Mouse (Mus musculus): ENCODE results near the gene Gm49510.

Gm49510 gene

DNA sequence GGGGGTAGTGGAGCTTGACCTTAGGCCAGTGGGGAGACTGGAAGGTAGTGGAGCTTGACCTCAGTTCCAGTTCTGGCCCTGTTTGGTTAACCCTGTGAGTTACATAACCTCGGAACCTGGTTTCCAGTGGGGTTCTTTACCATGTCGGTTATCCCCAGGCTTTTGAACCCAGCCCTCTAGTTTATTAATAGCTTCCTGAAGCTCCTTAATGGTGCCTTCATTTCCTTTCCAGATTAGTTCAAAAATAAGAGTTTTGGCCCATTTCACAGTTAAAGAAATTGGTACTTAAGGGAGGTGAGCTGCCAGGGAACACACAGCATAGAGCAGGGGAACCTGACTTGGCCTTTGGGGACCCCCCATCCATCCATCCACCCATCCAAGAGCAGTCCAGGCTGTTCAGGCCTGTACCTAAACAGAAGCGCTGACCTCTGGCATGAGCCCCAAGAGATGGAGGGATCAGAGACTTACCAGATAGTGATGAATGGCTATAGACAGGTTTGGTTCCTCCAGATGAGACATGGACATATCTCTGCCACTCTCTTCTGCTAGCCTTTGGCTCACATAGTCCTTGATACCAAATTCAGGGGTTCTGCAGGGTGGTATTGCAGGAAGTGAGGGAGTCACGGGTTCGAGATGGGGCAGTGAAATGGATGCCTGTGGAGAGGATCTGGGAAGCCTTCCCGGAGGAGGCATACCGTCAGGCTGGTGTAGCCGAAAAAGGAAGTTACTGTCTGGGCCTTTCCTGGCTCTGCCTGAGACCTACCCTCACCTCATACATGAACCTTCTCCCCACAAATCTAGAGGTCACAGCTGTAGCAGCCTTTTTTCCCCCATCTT, 15.6 kb downstream of the Gm49510 start:
- no peak for DNase-seq (ENCODE audit: low read depth, low spot score)

DNA sequence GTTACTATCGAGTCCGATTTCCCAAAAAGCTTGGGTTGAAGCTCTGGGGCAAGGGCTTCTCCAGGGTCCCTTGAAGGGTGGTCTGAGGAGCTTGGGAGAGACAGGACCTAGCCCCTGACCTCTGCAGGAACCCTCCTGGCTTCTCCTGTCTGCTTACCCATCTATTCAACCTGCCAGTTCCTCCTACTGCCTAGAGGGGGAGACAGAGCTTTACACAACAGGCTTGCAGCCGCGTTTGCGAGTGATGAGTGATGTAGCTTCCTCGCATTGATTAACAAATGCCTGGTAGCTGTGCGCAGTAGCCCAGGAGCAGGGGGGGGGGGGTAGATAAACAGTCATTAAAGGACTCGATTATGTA, 16.2 kb downstream of the Gm49510 start:
- DNase-seq (ENCODE audit: low read depth, low spot score), result peak; percentile 87

DNA sequence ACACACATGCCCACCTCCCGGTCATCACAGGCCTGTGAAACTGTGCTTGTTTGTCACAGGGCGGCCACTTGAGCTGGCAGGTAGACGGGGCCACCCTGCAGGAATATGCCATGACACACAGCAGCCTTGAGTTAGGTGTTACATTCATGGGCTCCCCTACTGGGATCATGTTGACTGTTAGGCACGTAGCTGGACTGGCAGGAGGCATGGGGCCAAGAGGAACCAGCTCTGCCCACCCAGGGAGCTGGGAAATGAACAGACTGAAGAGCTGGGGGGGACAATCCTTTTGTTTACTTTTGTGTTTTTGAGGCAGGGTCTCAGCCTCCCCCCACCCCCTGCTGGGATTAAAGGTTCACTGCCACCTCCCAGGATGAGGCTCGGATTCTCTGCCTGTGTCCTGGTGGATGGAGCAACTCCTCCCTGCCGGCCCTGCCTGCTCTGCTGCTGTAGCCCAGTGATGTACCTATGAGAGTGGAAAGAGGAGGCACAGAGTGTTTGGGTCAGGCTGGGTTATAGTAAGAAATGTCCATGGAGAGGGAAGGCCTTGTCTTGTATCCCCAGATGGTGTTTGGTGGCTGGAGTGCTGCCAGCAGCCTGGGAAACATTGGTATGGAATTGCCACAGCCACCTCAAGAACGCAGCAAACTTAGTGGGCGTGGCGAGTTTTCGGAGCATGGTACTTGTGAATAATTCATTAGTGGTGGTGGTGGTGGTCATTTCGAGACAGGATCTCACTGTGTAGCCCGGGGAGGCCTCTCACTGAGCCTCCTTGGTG, 16.8 kb downstream of the Gm49510 start:
- no peak for DNase-seq (ENCODE audit: low read depth, low spot score)

DNA sequence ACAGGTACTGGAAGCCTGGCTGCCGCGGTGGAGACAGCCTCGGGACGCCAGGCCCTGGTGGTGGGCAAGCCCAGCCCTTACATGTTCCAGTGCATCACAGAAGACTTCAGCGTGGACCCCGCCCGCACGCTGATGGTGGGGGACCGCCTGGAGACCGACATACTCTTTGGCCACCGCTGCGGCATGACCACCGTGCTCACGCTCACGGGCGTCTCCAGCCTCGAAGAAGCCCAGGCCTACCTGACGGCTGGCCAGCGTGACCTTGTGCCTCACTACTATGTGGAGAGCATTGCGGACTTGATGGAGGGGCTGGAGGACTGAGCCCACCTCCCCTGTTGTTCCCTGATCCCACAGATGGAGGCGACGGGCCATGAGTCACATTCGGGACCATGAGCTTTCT, 18.7 kb downstream of the Gm49510 start:
- DNase-seq (ENCODE audit: low read depth, low spot score), result no peak

DNA sequence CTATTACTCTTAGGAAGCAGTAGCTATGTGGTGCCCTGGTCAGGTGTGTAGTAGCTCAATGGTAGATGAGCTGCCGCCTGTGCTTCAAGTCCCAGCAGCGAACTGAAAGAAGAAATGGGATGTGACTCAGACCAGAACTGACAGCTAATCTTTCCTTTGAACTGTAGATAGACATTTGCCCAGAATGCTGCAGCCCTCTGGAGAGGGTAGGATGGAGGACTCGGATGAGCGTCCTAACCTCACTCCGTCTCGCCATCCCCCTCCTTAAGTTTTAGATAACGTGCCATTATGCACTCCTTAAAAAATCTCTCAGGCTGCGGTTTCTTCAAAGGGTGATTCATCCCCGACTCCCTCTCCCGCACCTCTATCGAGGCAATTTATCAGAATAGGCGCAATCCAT, 20.4 kb downstream of the Gm49510 start:
- no peak for DNase-seq (ENCODE audit: low read depth, low spot score)

DNA sequence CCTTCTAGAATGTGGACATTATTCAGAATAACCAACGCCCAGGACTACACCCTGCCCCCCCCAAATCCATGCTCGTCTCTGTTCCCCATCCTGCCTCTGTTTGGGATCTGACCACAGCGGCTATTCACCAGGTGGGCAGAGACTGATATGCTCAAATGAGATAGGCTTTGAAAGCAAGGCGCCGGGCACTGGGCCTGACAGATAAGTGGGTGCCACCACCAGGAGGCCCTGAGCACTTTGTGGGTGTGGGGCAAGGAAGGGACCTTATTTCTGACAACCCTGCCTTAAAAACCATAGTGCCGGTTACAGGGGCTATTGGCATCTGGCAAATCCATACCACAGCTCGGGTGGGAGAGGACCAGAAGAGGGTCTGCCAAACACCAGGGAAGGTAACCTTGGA, 23.2 kb downstream of the Gm49510 start:
- no peak for DNase-seq (ENCODE audit: low read depth, low spot score)

DNA sequence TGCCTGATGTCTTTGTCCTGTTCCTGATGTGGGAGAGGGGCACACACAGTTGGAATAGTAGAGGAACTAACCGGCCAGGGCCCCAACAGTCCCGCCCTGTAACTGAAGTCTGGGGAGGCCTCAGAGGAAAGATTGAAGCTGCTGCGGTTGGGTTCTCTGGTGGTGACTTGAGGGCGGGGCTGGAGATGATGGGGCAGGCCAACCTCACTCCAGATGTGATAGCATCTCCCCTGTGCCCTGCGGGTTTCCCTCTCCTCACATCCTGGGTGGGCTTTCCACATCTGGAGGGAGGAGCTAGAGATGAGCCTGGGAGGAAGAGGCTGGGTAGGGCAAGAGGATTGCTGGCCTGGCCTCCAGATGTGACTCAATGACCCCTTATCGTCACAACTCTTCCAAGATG, 24.1 kb downstream of the Gm49510 start:
- DNase-seq (ENCODE audit: low read depth, low spot score), result no peak

DNA sequence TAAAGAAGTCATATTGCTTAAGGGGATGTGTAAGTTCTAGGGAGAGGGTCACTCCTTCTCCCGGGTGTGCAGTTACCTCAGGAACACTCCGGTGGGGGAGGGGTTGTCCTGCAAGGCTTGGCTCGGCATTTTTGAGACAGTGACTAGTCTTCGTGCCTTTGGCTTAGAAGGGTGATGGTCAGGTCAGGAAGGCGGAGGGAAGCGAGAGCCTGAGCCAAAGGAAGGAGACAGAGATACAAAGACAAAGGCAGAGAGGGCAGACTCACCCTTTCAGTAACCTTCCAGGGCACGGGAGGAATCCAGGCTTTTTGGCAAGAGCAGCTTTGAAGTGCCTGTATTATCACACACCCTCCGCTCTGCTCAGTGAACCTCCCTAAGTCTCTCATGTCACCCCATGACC, 25.7 kb downstream of the Gm49510 start:
- no peak for DNase-seq (ENCODE audit: low read depth, low spot score)

DNA sequence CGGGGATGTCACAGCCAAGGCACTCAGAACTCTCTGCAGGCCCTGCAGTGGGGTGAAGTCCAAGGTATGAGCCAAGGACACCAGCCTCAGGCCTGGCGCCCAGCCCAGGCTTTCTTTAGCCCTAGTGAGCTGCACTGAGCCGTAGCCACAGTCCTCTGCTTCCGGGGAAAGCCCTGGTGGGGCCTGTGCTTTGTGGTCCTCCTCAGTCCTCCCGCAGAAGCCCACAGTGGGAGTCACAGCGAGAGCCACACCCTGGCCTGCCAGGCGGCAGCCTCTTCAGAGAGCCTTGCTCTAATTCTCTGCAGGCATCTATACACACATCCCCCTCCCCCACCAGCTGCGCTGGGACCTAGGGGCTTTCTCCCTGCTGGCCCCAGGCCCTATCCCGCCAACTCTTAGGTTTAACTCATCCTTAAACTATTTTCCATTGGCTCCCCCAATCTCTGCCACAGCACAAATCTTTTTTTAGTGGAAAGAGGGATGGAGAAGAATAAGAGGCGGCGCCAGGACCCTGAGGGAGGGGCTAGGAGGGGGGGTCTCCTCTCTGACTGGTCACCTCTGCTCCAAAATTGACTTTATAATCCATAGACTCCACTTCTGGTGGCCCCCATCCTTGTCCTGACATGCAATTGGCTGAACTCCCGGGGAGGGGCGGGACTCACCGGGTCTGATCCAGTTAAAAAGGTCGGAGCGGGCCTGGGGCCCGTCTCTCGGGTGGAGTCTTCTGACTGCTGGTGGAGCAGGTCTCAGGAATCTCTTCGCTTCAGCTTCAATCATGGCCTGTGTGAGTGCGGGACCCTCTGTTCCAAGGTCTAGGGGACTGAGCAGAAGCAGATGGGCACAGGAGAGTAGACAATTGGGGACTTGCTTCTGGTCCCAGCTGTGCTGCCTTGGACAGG, 26.8 kb downstream of the Gm49510 start, which contains the start of gene Lgals1:
TSS of gene Lgals1 (plus strand) at position 705 of the 899 bp plus-strand sequence.
- DNase-seq (ENCODE audit: low read depth, low spot score), result peak; percentile 88

DNA sequence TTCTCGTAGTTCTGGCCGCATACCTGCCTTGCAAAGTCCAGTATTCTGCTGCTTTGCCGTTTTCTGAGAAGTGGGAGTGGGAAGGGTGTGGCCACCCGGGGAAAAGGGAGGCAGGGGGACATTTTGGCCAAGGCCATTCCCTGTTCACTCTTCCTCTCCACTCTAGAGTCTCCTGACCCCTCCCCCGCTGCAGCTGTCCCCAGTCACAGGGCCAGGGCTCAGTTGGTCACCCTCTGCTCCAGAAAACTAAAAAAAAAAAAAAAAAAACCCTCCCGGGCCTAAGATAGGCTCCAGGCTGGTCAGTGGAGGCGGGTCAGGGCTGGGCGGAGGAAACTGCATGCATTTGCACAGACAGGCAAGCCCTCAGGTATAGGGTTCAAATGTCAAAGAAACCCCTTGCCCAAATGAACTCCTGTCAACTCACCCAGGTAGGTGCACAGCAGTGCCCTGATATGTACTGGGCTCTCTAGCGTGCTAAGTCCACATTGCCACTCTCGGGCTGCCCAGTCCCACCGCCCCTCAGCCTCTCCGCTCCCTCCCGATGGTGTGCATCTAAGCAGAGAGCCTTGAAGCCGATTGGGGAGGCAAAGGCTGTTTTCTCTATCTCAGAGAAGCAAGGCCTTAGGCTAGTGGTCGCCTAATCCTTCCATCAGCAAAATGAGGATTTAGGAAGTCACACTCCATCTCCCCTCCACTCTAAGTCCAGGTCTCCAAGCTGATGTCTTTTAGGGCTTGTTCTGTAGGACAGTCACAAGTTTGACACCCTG, 27.7 kb downstream of the Gm49510 start:
- no peak for DNase-seq (ENCODE audit: low read depth, low spot score)

DNA sequence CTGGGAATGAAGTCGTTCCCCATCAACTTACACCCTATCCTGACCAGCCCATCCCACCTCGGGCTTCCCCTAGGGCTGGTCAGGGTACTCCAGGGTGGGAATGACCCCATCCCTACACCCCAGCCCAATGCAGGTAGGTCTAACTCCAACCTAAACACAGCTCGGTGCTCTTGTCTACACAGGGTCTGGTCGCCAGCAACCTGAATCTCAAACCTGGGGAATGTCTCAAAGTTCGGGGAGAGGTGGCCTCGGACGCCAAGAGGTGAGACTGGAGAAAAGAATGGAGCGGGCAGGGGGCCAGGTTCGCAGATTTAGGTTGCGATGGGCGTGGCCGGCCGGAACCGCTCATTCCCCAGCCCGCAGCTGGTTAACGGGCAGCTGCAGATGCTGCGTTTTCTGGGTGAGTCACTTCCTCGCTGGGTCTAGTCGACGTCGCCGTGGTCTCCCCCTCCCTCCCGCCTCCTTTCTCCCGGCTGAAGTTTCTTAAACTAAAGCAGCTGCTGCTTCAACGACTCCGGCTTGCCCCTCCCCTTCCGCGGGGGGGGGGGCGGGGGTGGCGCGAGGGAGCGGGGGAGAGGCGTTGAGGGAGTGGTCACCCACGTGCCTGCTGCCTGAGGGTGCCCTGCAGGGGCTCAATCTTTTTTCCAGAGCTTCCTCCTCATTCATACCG, 28.5 kb downstream of the Gm49510 start:
- peak; percentile 86 for DNase-seq (ENCODE audit: low read depth, low spot score)

DNA sequence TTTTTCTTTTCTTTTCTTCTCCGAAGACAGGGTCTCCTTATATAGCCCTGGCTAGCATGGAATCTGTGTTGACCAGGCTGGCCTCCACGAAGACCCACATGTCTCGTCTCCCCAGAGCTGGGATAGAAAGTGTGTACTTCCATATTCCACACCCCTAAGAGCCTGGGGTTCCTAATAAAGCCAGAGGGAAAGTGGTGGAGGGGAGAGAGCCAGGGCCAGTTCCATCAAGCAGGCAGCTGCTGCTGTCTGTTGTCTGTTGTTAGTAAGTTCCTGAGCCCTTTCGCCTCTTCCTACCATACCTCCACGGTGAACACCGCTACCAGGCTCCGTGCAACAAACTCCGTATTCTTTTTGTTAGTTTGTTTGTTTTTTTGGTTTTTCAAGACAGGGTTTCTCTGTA, 29.1 kb downstream of the Gm49510 start:
- no peak for DNase-seq (ENCODE audit: low read depth, low spot score)

DNA sequence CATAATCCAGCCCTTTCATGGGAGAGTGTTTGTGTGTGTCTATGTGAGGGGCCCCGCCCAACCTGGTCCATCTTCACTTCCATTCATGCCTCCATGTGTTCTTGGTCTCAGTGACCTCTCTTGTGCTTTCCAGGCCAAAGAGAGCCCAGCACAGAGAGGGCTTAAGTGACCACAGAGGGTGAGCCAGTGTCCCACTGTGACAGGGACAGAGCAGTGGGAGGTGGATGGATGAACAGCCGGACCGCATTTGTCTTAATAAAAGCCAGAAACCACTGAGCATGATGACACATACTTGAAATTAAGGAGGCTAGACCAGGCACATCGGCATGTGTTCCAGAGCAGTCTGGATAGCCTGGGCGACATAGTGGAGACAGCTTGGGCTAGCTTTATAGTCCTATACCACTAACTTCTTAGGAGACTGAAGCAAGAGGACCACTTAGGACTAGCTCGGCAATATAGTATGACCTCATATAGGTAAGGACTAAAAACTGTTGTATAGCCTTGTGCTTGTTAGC, 30.8 kb downstream of the Gm49510 start:
- DNase-seq (ENCODE audit: low read depth, low spot score), result no peak

DNA sequence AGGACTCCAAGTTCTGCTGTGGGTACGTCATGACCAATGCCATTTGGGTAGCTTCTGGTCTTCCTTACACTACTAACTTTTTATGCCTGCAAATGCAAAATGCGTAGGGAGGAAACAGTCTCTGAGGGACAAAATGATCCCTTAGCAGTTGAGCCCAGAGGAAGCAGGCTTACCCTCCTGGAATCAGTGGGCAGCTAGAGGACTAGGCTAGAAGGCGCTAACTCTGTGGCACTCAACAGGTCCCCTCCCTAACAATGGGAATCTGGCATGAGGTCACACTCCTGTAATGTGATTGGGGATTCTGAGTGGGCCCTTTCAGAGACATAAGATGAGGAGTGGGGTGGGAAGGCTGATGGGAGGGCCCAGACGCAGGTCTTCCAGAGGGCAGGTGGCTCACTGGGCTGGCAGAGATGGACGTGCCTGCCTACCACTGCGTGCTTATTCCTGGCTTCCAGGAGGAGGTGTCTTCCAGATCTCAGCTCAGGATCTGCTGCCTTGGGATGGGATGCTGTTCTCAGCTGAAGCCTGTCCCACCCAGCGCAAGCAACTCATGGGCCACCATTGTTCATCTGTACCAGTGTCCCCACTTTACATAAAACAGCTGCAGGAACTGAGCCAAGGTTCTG, 31.4 kb downstream of the Gm49510 start:
- DNase-seq (ENCODE audit: low read depth, low spot score), result no peak

DNA sequence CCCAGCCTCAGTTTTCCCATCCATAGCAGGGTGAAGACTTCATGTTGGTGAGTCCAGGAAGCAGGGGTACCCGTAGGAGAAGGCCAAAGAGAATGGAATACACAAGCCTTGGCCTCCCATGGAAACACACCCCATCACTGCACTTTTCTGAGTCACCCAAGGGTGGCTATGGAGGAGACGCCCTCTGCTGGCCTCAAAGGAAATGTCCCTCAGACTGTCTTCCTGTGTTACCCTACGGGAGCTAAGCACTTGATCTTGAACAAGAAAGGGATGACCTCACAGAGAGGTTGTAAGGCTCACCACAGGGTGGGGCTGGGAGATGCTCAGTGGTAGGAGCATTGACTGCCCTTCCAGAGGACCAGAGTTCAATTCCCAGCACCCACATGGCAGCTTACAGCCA, 32.1 kb downstream of the Gm49510 start:
- no peak for DNase-seq (ENCODE audit: low read depth, low spot score)

DNA sequence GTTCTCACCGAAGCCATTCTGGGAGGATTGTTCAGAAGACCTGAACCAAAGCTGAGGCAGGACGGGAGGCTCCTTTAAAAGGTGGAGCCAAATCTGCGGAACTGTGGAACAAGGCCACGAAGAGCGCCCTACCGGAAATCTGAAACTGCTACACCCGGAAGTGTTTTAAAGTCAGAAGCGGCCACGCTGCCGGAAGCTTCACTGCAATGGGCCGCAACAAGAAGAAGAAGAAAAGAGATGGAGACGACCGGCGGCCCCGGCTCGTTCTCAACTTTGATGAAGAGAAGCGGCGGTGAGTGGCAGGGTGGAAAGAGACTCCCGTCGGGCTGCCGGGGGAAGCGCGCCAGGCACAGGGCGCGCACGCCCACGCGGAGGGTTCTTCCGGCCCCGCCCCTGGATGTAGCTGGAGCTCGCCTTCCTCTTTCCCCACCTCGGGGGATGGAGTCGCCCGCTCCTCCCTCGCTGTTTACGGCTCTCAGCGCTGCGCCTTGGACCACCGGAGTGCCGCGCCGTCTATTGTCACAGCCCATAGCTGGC, 35.4 kb downstream of the Gm49510 start, which contains the start of gene Nol12:
TSS of gene Nol12 (plus strand) at position 150 of the 537 bp plus-strand sequence.
- peak; percentile 91 for DNase-seq (ENCODE audit: low read depth, low spot score)

DNA sequence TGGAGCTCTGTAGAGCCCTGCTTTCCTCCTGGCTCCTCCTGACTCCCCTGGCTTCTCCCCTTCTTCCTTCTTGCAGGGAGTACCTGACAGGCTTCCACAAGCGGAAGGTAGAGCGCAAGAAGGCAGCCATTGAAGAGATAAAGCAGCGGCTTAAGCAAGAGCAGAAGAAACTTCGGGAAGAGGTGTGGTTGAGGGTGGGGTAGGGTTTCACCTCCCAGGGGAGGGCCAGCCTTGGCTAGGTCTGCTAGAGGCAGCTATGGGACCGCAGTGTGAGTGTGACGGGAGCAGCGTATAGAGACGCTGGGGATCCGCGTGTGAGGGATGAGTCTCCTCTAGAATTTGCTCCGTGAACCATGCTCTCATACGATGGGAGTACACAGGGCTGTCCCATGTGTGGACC, 36.9 kb downstream of the Gm49510 start:
- no peak for DNase-seq (ENCODE audit: low read depth, low spot score)

DNA sequence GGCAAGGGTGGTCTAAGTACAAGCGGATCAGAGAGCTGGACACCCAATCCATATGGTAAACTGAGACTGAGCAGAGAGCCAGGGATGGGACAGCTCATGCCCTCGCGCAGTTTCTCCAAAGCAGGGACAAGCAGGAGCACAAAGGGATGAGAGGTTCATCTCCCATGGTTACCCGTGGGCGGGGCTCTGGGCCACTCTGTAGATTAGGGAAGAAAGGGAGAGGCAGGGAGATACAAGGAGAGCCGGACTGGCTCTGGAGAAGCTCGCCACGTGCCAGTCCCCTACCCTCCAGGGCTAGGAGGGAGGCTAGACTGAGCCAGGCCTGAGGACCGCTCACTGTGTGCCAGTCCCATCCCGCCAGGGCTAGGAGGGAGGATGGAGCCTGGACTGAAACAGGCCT, 37.8 kb downstream of the Gm49510 start:
- DNase-seq (ENCODE audit: low read depth, low spot score), result no peak

DNA sequence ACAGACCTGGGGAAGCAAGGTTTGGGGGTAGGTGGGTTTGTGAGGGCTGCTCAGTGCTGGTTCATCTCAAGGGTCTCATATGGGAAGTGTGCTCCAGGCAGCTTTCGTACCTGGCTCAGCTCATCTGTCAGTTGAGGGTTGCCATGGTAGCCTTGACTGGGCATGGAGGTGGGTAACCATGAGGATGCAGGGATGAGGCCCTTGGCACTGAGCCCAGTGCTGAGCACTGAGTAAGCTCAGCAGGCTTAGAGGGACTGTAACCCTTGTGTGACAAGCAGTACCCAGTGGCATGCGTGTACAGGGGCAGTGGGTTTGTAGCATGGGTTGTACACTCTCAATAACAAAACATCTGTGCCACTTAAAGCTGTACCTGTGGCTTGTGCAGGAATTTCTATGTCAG, 38.5 kb downstream of the Gm49510 start:
- DNase-seq (ENCODE audit: low read depth, low spot score), result no peak

DNA sequence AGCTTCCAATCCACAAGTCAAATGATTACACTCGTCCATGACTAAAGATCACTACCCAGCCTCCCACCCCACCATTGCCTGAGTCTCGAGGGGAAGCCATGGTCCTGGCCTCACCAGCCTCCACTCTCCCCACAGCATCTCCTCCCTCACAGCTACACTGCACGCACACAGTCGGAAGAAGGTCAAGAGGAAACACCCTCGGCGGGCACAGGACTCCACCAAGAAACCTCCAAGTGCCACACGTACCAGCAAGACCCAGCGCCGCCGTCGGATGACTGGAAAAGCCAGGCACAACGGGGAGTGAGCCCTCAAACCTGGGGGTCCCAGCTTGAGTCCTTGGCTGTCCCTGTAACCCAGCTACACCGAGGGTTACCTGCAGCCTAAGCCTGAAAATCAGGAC, 40.9 kb downstream of the Gm49510 start:
- DNase-seq (ENCODE audit: low read depth, low spot score), result no peak

All from mesoderm, embryonic 11.5 days (tissue).